Mouse (Mus musculus) hindbrain, postnatal 0 days (tissue): ENCODE data around the gene Sdhd. TPM values are rescaled to one million over a fixed set of nuclear protein-coding genes. Genes with fewer than 3 reads are reported as not detected.

Experiments used
- ATAC-seq: fragments of 200-750 bp; cut with Nextera tagmentation; 2 replicates; pipeline ENCODE4 v1.8.0; 2017; ENCODE audit warnings: mild to moderate bottlenecking, moderate TSS enrichment, moderate library complexity
- DNase-seq: peaks from one replicate; pipeline ENCODE4 v3.0.0-alpha.2; 2015; ENCODE audit warnings: low spot score
- H3K27ac ChIP-seq: fragments of 300-500 bp; sonication (generic); 2 replicates; pipeline ENCODE4 v1.5.1; 2014; ENCODE audit warnings: mild to moderate bottlenecking
- H3K27me3 ChIP-seq: fragments of 300-500 bp; sonication (generic); 2 replicates; pipeline ENCODE4 v1.6.1; 2014; ENCODE audit warnings: low read length, mixed read lengths; ENCODE audit not compliant: insufficient read depth
- H3K36me3 ChIP-seq: fragments of 300-500 bp; sonication (generic); 2 replicates; pipeline ENCODE4 v1.6.1; 2014; ENCODE audit warnings: low read length, mixed read lengths; ENCODE audit not compliant: insufficient read depth
- H3K4me1 ChIP-seq: fragments of 300-500 bp; sonication (generic); 2 replicates; pipeline ENCODE4 v1.6.1; 2014; ENCODE audit warnings: antibody characterized with exemption, low read length, mixed read lengths; ENCODE audit not compliant: insufficient read depth
- H3K4me2 ChIP-seq: fragments of 300-500 bp; sonication (generic); 2 replicates; pipeline ENCODE4 v1.6.1; 2014; ENCODE audit warnings: low read depth, mild to moderate bottlenecking, low read length, moderate library complexity, mixed read lengths
- H3K4me3 ChIP-seq: fragments of 300-500 bp; sonication (generic); 2 replicates; pipeline ENCODE4 v1.5.1; 2014; ENCODE audit warnings: low read length
- H3K9ac ChIP-seq: fragments of 300-500 bp; sonication (generic); replicated peaks from 2 replicates; pipeline ENCODE4 v1.6.1; 2014; ENCODE audit warnings: mild to moderate bottlenecking, low read length, moderate library complexity, mixed read lengths
- H3K9me3 ChIP-seq: fragments of 300-500 bp; sonication (generic); 2 replicates; pipeline ENCODE4 v1.6.1; 2016; ENCODE audit warnings: low read length, mixed read lengths
- CTCF ChIP-seq: IDR thresholded peaks from 2 replicates; pipeline ENCODE4 v1.5.1; 2016; ENCODE audit warnings: antibody characterized with exemption, control low read depth, low read depth
- WGBS: fragments of 180-500 bp; shearing (Covaris S2); extraction: QIAGEN DNeasy Blood & Tissue Kit; methylation state at CpG from one replicate; pipeline ENCODE4 v1.1.7; 2014; 5-methylcytosine and 5-hydroxymethylcytosine counted together
- polyA plus RNA-seq: library from polyadenylated mRNA; unstranded; fragments of >200 nt; fragmentation: Nextera tagmentation; extraction: Ambion mirVana; gene quantifications from 2 replicates; pipeline ENCODE4 v1.2.1, GENCODE M21; 2015
- total RNA-seq: library from RNA; depleted of rRNA; stranded (reverse); fragments of >200 nt; gene quantifications from 2 replicates; pipeline ENCODE4 v1.2.3, GENCODE M21; 2014

Gene Sdhd
- total and polyA plus RNA-seq, 2 experiments from 2014 or later: 251 to 363 TPM

- Histone ChIP-seq H3K9ac (no peak overlapping the region), H3K4me2 (no peak overlapping the region), H3K36me3 (peaks cover 8% of the 10 kb centered on the region; the same call in 1 of the 2 replicates), H3K27me3 (no peaks in the 10 kb centered on the region), H3K4me1 (no peaks in the 10 kb centered on the region), H3K27ac (no peak overlapping the region), H3K9me3 (no peaks in the 10 kb centered on the region), H3K4me3 (no peak overlapping the region)
- DNase-seq: no peak
- no peak for TF ChIP-seq CTCF
- 74% methylated on average over 10 of the region's 10 CpGs for WGBS
- ATAC-seq: no peak
These were observed 12.6 kb downstream of the Sdhd start for GRCm38 (mm10) chr9:50590856-50591518.

- TF ChIP-seq CTCF: no peak
- 78% methylated on average over 4 of the region's 4 CpGs for WGBS
- H3K4me2 ChIP-seq: no peak overlapping the region
- H3K9me3 ChIP-seq: no peaks in the 10 kb centered on the region
- H3K9ac ChIP-seq: no peak overlapping the region
- no peak overlapping the region for H3K4me3 ChIP-seq
- DNase-seq (no peak), ATAC-seq (no peak)
- H3K4me1 ChIP-seq: no peaks in the 10 kb centered on the region
- H3K27ac ChIP-seq: no peak overlapping the region
- H3K36me3 ChIP-seq: no peaks in the 10 kb centered on the region
- H3K27me3 ChIP-seq: no peaks in the 10 kb centered on the region
These were observed 16.7 kb downstream of the Sdhd start for GRCm38 (mm10) chr9:50586955-50587354.

DNA sequence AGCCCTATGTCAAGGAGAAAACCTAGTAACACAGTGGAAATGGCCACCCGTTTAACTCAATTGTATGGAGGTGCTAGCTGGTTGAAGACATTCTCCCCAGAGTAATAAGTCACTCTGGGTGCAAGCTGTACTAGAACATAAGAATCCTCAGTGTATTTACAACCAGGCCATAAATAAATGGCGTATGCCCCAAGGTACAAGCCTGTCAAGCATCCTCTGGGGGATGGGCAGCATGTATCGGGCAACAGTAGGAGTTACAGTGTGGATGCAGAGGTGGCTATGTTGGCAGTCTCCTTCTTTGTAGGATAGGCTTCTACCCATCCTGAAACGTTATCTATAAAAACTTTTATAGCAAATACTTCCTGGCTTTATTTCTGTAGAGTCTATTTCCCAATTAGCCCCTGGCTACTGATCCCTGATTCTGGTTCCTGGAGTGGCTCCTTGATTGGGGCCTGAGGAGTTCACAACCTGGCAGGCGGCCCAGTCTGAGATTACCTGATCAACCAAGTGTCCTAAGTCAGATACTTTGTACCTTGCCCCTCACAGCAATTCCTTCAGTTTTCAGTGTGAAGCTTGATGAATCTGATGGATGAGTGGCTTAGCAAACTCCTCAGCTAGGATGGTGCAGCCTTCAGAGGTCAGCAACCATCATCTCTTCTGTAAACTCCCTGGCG, 18.3 kb downstream of the Sdhd start:
- no peaks in the 10 kb centered on the region for H3K4me1 ChIP-seq
- H3K36me3 ChIP-seq: no peaks in the 10 kb centered on the region
- no peaks in the 10 kb centered on the region for H3K9me3 ChIP-seq
- no peak for TF ChIP-seq CTCF
- ATAC-seq (no peak), DNase-seq (no peak)
- no peak overlapping the region for H3K9ac ChIP-seq
- H3K27me3 ChIP-seq: no peaks in the 10 kb centered on the region
- 90% methylated on average over 6 of the region's 6 CpGs for WGBS
- no peak overlapping the region for H3K4me2 ChIP-seq
- H3K4me3 ChIP-seq: no peak overlapping the region
- no peak overlapping the region for H3K27ac ChIP-seq

GRCm38 (mm10) chr9:50580370-50580769, 23.2 kb downstream of the Sdhd start:
- Histone ChIP-seq H3K27ac (no peak overlapping the region), H3K4me3 (no peak overlapping the region), H3K36me3 (no peaks in the 10 kb centered on the region), H3K4me1 (no peaks in the 10 kb centered on the region), H3K9me3 (no peaks in the 10 kb centered on the region), H3K9ac (no peak overlapping the region), H3K4me2 (no peak overlapping the region), H3K27me3 (no peaks in the 10 kb centered on the region)
- DNase-seq (no peak), ATAC-seq (no peak)
- no peak for TF ChIP-seq CTCF
- WGBS: 36% methylated on average over 4 of the region's 4 CpGs

GRCm38 (mm10) chr9:50569599-50570525, 33.8 kb downstream of the Sdhd start:
- H3K4me2 ChIP-seq: no peak overlapping the region
- DNase-seq: no peak
- H3K27ac ChIP-seq: no peak overlapping the region
- H3K9me3 ChIP-seq: no peaks in the 10 kb centered on the region
- H3K36me3 ChIP-seq: no peaks in the 10 kb centered on the region
- no peak overlapping the region for H3K4me3 ChIP-seq
- WGBS: 79% methylated on average over 10 of the region's 10 CpGs
- H3K27me3 ChIP-seq: no peaks in the 10 kb centered on the region
- ATAC-seq: no peak
- no peaks in the 10 kb centered on the region for H3K4me1 ChIP-seq
- H3K9ac ChIP-seq: no peak overlapping the region
- TF ChIP-seq CTCF: no peak

GRCm38 (mm10) chr9:50567881-50568280, 35.7 kb downstream of the Sdhd start:
- DNase-seq (no peak), ATAC-seq (no peak)
- H3K27me3 ChIP-seq: no peaks in the 10 kb centered on the region
- no peak overlapping the region for H3K27ac ChIP-seq
- TF ChIP-seq CTCF: no peak
- 77% methylated on average over 2 of the region's 2 CpGs for WGBS
- H3K4me3 ChIP-seq: no peak overlapping the region
- no peak overlapping the region for H3K9ac ChIP-seq
- H3K4me1 ChIP-seq: no peaks in the 10 kb centered on the region
- H3K36me3 ChIP-seq: no peaks in the 10 kb centered on the region
- no peaks in the 10 kb centered on the region for H3K9me3 ChIP-seq
- H3K4me2 ChIP-seq: no peak overlapping the region
